Mouse (Mus musculus): ENCODE results near the gene Gm11627.
"Not testable (repeated sequence)": the region's sequence is repeated elsewhere in the genome, so short reads cannot be mapped to it uniquely, and the experiment has no call there.

The Gm11627 gene

GRCm38 (mm10) chr11:102579165-102580033, at the start of gene Gm11627:
Gene Gm11627, minus strand, starts transcription at chr11:102579461.
- no peak for DNase-seq (ENCODE audit: low spot score)

- no peak for DNase-seq (ENCODE audit: low spot score)
Measured at GRCm38 (mm10) chr11:102628529-102628928, 49.3 kb upstream of the Gm11627 start.

GRCm38 (mm10) chr11:102627171-102627931, 48.1 kb upstream of the Gm11627 start:
- no peak for DNase-seq (ENCODE audit: low spot score)

GRCm38 (mm10) chr11:102624888-102625407, 45.7 kb upstream of the Gm11627 start:
- no peak for DNase-seq (ENCODE audit: low spot score)

- peak; percentile 64 for DNase-seq (ENCODE audit: low spot score)
Measured at GRCm38 (mm10) chr11:102623876-102624789, 44.9 kb upstream of the Gm11627 start.

- DNase-seq (ENCODE audit: low spot score) = no peak
Measured at GRCm38 (mm10) chr11:102619449-102619848, 40.2 kb upstream of the Gm11627 start.

- DNase-seq (ENCODE audit: low spot score) = no peak
Measured at GRCm38 (mm10) chr11:102611317-102611705, 32.0 kb upstream of the Gm11627 start.

- DNase-seq (ENCODE audit: low spot score) = no peak
Measured at GRCm38 (mm10) chr11:102610675-102611316, 31.5 kb upstream of the Gm11627 start.

GRCm38 (mm10) chr11:102610260-102610659, 31.0 kb upstream of the Gm11627 start:
- DNase-seq (ENCODE audit: low spot score) = no peak

- no peak for DNase-seq (ENCODE audit: low spot score)
Measured at GRCm38 (mm10) chr11:102609483-102609882, 30.2 kb upstream of the Gm11627 start.

- DNase-seq (ENCODE audit: low spot score) = no peak
Measured at GRCm38 (mm10) chr11:102608691-102609090, 29.4 kb upstream of the Gm11627 start.

- DNase-seq (ENCODE audit: low spot score) = no peak
Measured at GRCm38 (mm10) chr11:102607686-102608548, 28.7 kb upstream of the Gm11627 start.

- DNase-seq (ENCODE audit: low spot score) = not testable (repeated sequence)
Measured at GRCm38 (mm10) chr11:102607201-102607600, 27.9 kb upstream of the Gm11627 start.

GRCm38 (mm10) chr11:102606751-102607171, 27.5 kb upstream of the Gm11627 start:
- DNase-seq (ENCODE audit: low spot score) = peak; percentile 41

GRCm38 (mm10) chr11:102605553-102606416, 26.5 kb upstream of the Gm11627 start:
- peak; percentile 43 for DNase-seq (ENCODE audit: low spot score)

GRCm38 (mm10) chr11:102604777-102605552, 25.7 kb upstream of the Gm11627 start:
- DNase-seq (ENCODE audit: low spot score) = peak; percentile 51

GRCm38 (mm10) chr11:102604010-102604584, 24.8 kb upstream of the Gm11627 start, which contains the start of gene Fzd2:
Gene Fzd2, plus strand, starts transcription at chr11:102604396.
- peak; percentile 91 for DNase-seq (ENCODE audit: low spot score)

GRCm38 (mm10) chr11:102603496-102603850, 24.2 kb upstream of the Gm11627 start:
- peak; percentile 74 for DNase-seq (ENCODE audit: low spot score)

Data from urinary bladder, postnatal 14 days (tissue).